Mouse (Mus musculus) adrenal gland, adult 10 weeks (tissue): ENCODE results near the gene Odam. TPM values are rescaled to one million over a fixed set of nuclear protein-coding genes. Genes with fewer than 3 reads are reported as not detected.

Experiments used
- polyA plus RNA-seq: library from polyadenylated mRNA; stranded (reverse); fragments of 350-450 nt; fragmentation: Illumina TruSeq; extraction: RNeasy Lipid Tissue Mini Kit (QIAGEN cat#74804); gene quantifications from one replicate; pipeline ENCODE4 v1.2.3, GENCODE M21; 2014; ENCODE audit warnings: low read depth, low replicate concordance

Gene Odam
- not detected for polyA plus RNA-seq

DNA sequence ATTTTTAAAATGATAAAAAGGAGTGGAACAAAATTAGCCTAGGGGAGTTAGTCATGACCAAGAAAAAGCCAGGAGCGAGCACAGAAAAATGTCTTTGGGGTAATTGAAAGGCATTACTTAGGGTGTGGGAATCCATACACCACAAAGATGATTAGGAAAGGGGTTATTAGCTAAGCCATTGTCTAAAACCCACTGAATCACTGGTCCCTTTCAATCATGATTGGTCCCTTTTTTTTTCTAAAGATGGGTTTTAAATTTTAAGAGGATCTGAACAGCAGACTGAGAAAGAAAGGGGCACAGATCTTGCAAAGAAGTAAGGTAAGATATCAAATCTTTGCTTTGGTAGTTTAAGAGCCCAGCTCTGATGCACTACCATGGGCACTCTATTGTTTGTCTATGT, at the start of gene Odam:
Odam (plus strand) TSS at position 301 of the 400 bp plus-strand sequence.

DNA sequence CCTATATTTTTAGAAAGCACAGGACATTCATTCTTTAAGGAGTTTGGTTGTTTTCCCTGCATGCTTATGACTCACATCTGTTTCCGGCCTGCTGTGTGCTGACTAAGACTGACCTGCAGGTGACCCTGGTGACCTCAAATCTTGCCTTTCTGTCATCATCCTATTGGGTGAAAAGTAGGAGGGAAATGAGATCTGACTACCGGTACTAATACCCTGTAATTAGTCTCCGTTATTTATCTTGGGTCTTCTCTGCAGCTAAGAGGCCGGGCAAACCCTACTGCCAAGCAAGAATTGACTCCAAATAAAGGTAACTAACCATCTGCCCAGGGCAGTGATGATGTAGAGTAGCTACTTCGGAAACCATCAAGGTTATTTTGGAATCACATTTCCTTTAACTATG, 40.5 kb downstream of the Odam start, which contains the start of gene Csn3:
Csn3 (plus strand) TSS at position 208 of the 400 bp plus-strand sequence.

Other genes with a start within 250 kb of the Odam start
- gene Csn1s1, start 218.8 kb upstream of the Odam start, polyA plus RNA-seq, result not detected
- not detected for gene Csn2, start 185.4 kb upstream of the Odam start, polyA plus RNA-seq
- gene Csn1s2a, start 110.5 kb upstream of the Odam start, polyA plus RNA-seq, result not detected
- gene Csn1s2b, start 76.9 kb upstream of the Odam start, polyA plus RNA-seq, result not detected
- gene Prr27, start 59.3 kb upstream of the Odam start, polyA plus RNA-seq, result not detected
- gene Csn3, start 40.5 kb downstream of the Odam start, polyA plus RNA-seq, result not detected
- gene 2310003L06Rik, start 84.4 kb downstream of the Odam start, polyA plus RNA-seq, result not detected
- gene Gm28434, start 84.5 kb downstream of the Odam start, polyA plus RNA-seq, result not detected
- gene Cabs1, start 94.4 kb downstream of the Odam start, polyA plus RNA-seq, result not detected
- not detected for gene Smr3a, start 117.5 kb downstream of the Odam start, polyA plus RNA-seq
- not detected for gene Smr2, start 201.5 kb downstream of the Odam start, polyA plus RNA-seq
- not detected for gene Gm11116, start 226.5 kb downstream of the Odam start, polyA plus RNA-seq